Mouse (Mus musculus) megakaryocyte-erythroid progenitor cell, adult 5 weeks (primary cell): Measurements from ENCODE around the gene Zswim7. TPM values are rescaled to one million over a fixed set of nuclear protein-coding genes. Genes with fewer than 3 reads are reported as not detected.

Experiments
- polyA plus RNA-seq: library from polyadenylated mRNA; stranded (reverse); fragments of >175 nt; gene quantifications from 2 replicates; pipeline ENCODE4 v1.2.3, GENCODE M21; 2012

The Zswim7 gene
- 1.6 and 2.9 TPM in 2 replicates for polyA plus RNA-seq

GRCm38 (mm10) chr11:62280675-62281600 is at the start of gene Zswim7, which contains the start of gene Ttc19:
Gene Zswim7 (minus strand): TSS chr11:62281375.
Gene Ttc19 (plus strand): TSS chr11:62281473.

DNA sequence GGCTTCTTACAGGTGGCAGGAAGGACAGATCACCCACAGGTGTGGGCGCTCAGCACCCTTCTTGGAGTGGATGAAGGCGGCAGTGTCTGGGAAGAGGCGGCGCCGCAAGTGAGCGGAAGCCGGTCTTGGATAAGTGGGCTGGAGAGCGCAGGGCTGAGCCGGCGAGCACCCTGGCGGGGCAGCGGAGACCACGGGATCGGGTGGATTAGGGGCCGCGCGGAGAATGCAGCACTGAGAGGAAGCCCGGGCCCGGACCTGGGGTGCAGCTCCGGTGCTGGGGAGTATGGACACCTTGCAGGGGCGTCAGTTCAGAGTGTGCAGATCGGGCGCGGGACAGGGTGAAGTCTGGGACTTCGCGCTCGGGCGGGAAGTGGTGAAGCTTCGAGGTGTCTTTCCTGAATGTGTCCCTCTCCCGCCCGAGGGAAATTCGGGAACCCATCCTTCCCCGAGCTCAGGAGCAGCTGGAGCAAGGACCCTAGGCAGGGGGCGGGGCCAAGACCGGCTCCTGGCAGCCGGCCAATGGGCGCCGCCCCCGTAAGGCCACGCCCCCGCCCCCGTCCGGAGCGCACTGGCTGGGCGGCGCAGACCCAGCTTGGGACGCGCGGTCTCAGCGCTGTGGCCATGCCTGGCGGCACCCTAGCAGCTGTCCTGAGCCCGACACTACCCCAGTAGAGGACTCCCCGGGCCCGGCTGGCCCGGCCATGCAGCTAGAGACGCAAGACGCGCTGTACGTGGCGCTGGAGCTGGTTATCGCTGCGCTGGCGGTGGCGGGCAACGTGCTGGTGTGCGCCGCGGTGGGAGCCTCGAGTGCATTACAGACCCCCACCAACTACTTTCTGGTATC is 32.6 kb downstream of the Zswim7 start, which contains the start of gene Adora2b:
Adora2b (plus strand) TSS at position 584 of the 844 bp plus-strand sequence.

Other genes starting within 250 kb of the Zswim7 start
- 0.79 and 1.3 TPM in 2 replicates for gene Adora2b, start 32.4 kb downstream of the Zswim7 start, polyA plus RNA-seq
- gene Ttc19, start 98 bp upstream of the Zswim7 start, polyA plus RNA-seq: 2.8 and 4.8 TPM in 2 replicates
- 4.0 and 5.2 TPM in 2 replicates for gene Pigl, start 177.1 kb upstream of the Zswim7 start, polyA plus RNA-seq
- 104 and 123 TPM in 2 replicates for gene Ncor1, start 177.2 kb upstream of the Zswim7 start, polyA plus RNA-seq